Mouse (Mus musculus): Measurements from ENCODE around the gene A030003K21Rik. TPM values are rescaled to one million over a fixed set of nuclear protein-coding genes. Genes with fewer than 3 reads are reported as not detected.
"Not testable (repeated sequence)": the region's sequence is repeated elsewhere in the genome, so short reads cannot be mapped to it uniquely, and the experiment has no call there.

Gene A030003K21Rik
- polyA plus RNA-seq, 1 experiment, result not detected

DNA sequence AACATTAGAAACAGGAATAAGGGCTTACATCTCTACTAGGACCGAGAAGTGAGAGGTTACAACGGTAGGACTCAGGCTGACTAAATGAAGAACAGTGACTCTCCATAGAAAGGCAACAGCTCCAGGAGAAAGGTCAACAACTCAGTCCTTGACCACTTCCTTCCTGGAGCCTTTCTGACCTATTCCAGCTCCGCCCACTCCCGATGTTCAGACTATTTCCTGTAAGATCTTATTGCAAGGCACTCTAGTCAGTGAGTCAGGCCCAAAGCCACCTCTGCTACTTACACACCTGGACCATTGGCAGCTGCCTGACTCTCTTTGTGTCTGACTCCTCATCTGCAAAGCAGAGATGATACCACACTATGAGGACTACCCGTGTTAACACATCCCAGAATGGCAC is 32.6 kb upstream of the A030003K21Rik start:
- Histone ChIP-seq H3K4me1 (replicated peaks; ENCODE audit: control insufficient read depth, insufficient read depth, low read length) (peaks cover 8% of the 10 kb centered on the region), H3K36me3 (ENCODE audit: control insufficient read depth, insufficient read depth, low read length) (no peaks in the 10 kb centered on the region), H3K27ac (ENCODE audit: control insufficient read depth, insufficient read depth, low read length) (no peak overlapping the region), H3K4me3 (ENCODE audit: control insufficient read depth, insufficient read depth, low read length) (no peak overlapping the region), H3K27me3 (ENCODE audit: control insufficient read depth, insufficient read depth, low read length) (no peaks in the 10 kb centered on the region)
- no peak for TF ChIP-seq CTCF (IDR thresholded peaks at IDR 0.05; ENCODE audit: borderline replicate concordance, control insufficient read depth, extremely low read depth, insufficient read depth, low read length, poor library complexity)
- no peak for TF ChIP-seq POLR2A (IDR thresholded peaks at IDR 0.05; ENCODE audit: control insufficient read depth, extremely low read depth, insufficient read depth, low read length, poor library complexity)
- 53% methylated on average over 5 of the region's 5 CpGs for WGBS
- DNase-seq, result no peak

DNA sequence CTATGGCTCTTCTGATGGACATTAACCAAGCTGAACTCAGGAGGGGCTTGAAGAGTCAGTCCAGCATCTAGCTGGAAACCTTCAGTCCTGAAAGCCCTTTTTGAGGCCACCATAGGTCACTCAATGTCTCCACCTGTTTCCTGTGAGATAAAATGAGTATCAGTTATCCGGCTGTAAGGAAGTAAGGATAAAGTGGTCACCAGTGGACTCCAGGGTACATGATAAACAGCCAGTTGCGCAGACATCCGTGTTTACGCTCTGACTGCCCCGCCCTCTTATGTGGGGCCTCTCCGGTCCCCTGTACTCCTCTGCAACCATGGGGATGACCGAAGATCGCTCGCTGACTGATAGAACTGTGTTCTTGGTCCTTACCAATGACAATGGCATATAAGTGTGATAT is 31.2 kb upstream of the A030003K21Rik start:
- Histone ChIP-seq H3K4me3 (ENCODE audit: control insufficient read depth, insufficient read depth, low read length) (no peak overlapping the region), H3K27ac (ENCODE audit: control insufficient read depth, insufficient read depth, low read length) (peak overlapping the region; percentile 43; the same call in 1 of the 2 replicates), H3K27me3 (ENCODE audit: control insufficient read depth, insufficient read depth, low read length) (no peaks in the 10 kb centered on the region), H3K4me1 (replicated peaks; ENCODE audit: control insufficient read depth, insufficient read depth, low read length) (peaks cover 8% of the 10 kb centered on the region), H3K36me3 (ENCODE audit: control insufficient read depth, insufficient read depth, low read length) (no peaks in the 10 kb centered on the region)
- 74% methylated on average over 9 of the region's 9 CpGs for WGBS
- no peak for DNase-seq
- no peak for TF ChIP-seq POLR2A (IDR thresholded peaks at IDR 0.05; ENCODE audit: control insufficient read depth, extremely low read depth, insufficient read depth, low read length, poor library complexity)
- TF ChIP-seq CTCF (IDR thresholded peaks at IDR 0.05; ENCODE audit: borderline replicate concordance, control insufficient read depth, extremely low read depth, insufficient read depth, low read length, poor library complexity), result no peak

DNA sequence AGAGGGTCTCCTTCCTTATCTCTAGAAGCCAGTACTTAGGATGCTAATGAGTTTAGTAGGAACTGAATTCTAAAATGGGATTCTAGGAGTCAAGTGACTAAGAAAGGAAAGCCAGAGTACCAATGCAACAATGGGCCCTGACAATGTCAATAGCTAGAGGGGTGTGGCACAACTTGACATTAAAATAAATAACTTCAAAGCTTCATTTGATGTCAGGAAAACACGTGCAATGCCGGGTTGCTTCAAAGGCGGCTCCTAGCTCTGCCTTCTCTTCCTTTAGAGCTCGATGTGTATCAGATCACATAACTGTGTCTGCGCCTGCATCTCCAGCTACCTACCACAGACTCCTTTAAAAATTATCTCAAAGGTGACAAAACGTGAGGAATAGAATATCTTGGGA is 30.7 kb upstream of the A030003K21Rik start:
- Histone ChIP-seq H3K4me3 (ENCODE audit: control insufficient read depth, insufficient read depth, low read length) (no peak overlapping the region), H3K27ac (ENCODE audit: control insufficient read depth, insufficient read depth, low read length) (no peak overlapping the region), H3K27me3 (ENCODE audit: control insufficient read depth, insufficient read depth, low read length) (no peaks in the 10 kb centered on the region), H3K36me3 (ENCODE audit: control insufficient read depth, insufficient read depth, low read length) (no peaks in the 10 kb centered on the region), H3K4me1 (replicated peaks; ENCODE audit: control insufficient read depth, insufficient read depth, low read length) (peaks cover 8% of the 10 kb centered on the region)
- WGBS, result 26% methylated on average over 6 of the region's 6 CpGs
- TF ChIP-seq CTCF (IDR thresholded peaks at IDR 0.05; ENCODE audit: borderline replicate concordance, control insufficient read depth, extremely low read depth, insufficient read depth, low read length, poor library complexity) (no peak), POLR2A (IDR thresholded peaks at IDR 0.05; ENCODE audit: control insufficient read depth, extremely low read depth, insufficient read depth, low read length, poor library complexity) (no peak)
- no peak for DNase-seq

DNA sequence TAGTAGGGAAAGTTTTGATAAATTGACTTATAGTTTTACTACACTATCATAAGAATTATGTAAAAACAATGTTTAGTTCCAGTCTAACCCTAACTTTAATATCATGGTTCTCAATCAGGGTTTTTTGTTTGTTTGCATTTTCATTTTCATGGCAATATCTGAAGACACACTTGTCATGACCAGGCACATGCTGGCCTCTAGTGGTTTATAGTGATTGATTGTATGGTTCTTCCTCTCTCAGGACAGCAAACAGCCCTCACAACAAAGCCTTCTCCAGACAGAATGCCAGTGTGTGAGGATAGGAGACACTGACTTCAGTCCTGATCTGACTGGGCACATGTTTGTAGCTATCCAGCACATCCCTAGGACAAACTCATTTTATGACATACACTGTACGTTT is 30.1 kb upstream of the A030003K21Rik start:
- no peak for DNase-seq
- no peak for TF ChIP-seq CTCF (IDR thresholded peaks at IDR 0.05; ENCODE audit: borderline replicate concordance, control insufficient read depth, extremely low read depth, insufficient read depth, low read length, poor library complexity)
- no peak for TF ChIP-seq POLR2A (IDR thresholded peaks at IDR 0.05; ENCODE audit: control insufficient read depth, extremely low read depth, insufficient read depth, low read length, poor library complexity)
- Histone ChIP-seq H3K4me1 (replicated peaks; ENCODE audit: control insufficient read depth, insufficient read depth, low read length) (peaks cover 8% of the 10 kb centered on the region), H3K27me3 (ENCODE audit: control insufficient read depth, insufficient read depth, low read length) (no peaks in the 10 kb centered on the region), H3K27ac (ENCODE audit: control insufficient read depth, insufficient read depth, low read length) (no peak overlapping the region), H3K36me3 (ENCODE audit: control insufficient read depth, insufficient read depth, low read length) (no peaks in the 10 kb centered on the region), H3K4me3 (ENCODE audit: control insufficient read depth, insufficient read depth, low read length) (no peak overlapping the region)
- 97% methylated on average over 1 of the region's 1 CpGs for WGBS

DNA sequence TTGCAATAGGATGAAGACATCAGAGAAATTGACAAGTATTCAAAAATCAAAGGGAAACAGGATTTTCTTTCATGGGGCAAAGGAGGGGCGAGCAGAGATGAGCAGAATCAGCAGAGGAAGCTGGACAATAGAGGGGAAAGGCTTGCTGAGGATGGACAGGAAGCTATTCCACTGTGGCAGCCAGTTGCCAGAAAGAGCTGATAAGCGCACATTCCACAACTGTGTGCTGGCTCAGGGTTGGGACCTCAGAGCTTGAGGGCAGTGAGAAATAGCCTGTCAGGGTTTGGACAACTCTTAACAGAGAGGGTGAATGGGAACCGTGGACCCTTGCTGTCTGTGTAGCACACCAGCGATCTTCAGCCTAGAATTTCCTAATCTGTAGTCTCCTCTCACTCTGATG is 28.9 kb upstream of the A030003K21Rik start:
- H3K36me3 ChIP-seq (ENCODE audit: control insufficient read depth, insufficient read depth, low read length), result no peaks in the 10 kb centered on the region
- H3K4me1 ChIP-seq (replicated peaks; ENCODE audit: control insufficient read depth, insufficient read depth, low read length), result peaks cover 8% of the 10 kb centered on the region
- H3K27me3 ChIP-seq (ENCODE audit: control insufficient read depth, insufficient read depth, low read length), result no peaks in the 10 kb centered on the region
- no peak overlapping the region for H3K27ac ChIP-seq (ENCODE audit: control insufficient read depth, insufficient read depth, low read length)
- DNase-seq, result no peak
- no peak overlapping the region for H3K4me3 ChIP-seq (ENCODE audit: control insufficient read depth, insufficient read depth, low read length)
- 60% methylated on average over 4 of the region's 4 CpGs for WGBS
- no peak for TF ChIP-seq POLR2A (IDR thresholded peaks at IDR 0.05; ENCODE audit: control insufficient read depth, extremely low read depth, insufficient read depth, low read length, poor library complexity)
- TF ChIP-seq CTCF (IDR thresholded peaks at IDR 0.05; ENCODE audit: borderline replicate concordance, control insufficient read depth, extremely low read depth, insufficient read depth, low read length, poor library complexity), result no peak

DNA sequence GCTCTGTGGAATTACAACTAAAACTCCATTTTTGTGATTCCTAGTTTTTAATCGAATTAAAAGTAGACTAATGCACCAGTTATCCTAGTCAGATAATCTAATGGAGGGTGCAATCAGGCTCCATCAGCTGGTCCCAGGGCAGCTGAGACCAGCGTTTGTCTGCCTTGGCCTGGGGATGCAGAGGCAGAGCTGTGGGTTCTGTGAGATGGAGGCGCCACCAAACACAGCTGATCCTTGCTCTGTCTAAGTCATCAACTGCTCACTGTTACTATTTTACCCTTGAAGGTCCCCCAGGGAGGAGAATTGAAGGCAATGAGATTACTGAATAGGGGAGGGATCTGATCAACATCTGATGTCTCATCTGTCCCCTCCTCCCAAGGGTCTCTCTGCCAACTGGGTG is 23.2 kb upstream of the A030003K21Rik start:
- no peak overlapping the region for H3K4me3 ChIP-seq (ENCODE audit: control insufficient read depth, insufficient read depth, low read length)
- H3K36me3 ChIP-seq (ENCODE audit: control insufficient read depth, insufficient read depth, low read length), result no peaks in the 10 kb centered on the region
- H3K27me3 ChIP-seq (ENCODE audit: control insufficient read depth, insufficient read depth, low read length), result no peaks in the 10 kb centered on the region
- no peaks in the 10 kb centered on the region for H3K4me1 ChIP-seq (replicated peaks; ENCODE audit: control insufficient read depth, insufficient read depth, low read length)
- no peak overlapping the region for H3K27ac ChIP-seq (ENCODE audit: control insufficient read depth, insufficient read depth, low read length)
- WGBS, result 82% methylated on average over 3 of the region's 3 CpGs
- DNase-seq, result no peak
- TF ChIP-seq POLR2A (IDR thresholded peaks at IDR 0.05; ENCODE audit: control insufficient read depth, extremely low read depth, insufficient read depth, low read length, poor library complexity), result no peak
- no peak for TF ChIP-seq CTCF (IDR thresholded peaks at IDR 0.05; ENCODE audit: borderline replicate concordance, control insufficient read depth, extremely low read depth, insufficient read depth, low read length, poor library complexity)

DNA sequence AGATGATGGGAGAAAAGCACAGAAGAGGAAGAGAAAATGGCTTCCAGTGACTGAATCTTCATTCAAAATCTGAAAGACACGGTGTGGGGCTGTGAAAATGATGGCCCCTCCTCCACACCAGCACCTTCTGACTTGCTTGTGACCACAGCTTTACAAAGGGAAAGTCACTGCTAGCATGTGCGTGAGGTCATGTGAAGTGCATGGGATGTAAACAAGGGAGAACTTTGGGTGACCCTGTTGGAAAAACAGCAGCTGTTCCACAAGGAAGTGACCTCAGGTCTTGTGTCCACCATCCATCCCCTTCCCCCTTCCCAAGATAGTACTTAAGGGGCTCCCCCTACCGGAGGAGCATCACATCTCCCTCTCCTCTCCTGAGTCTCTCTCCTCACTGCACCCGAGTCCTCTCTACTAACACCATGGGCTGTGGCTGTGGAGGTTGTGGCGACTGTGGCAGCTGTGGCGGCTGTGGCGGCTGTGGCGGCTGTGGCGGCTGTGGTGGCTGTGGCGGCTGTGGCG is 16.7 kb upstream of the A030003K21Rik start, which contains the start of gene Gm47955:
Gm47955 (plus strand) TSS at position 417 of the 516 bp plus-strand sequence.
- no peaks in the 10 kb centered on the region for H3K36me3 ChIP-seq (ENCODE audit: control insufficient read depth, insufficient read depth, low read length)
- 93% methylated on average over 11 of the region's 11 CpGs for WGBS
- no peak within 1 kb of the TSS for H3K4me3 ChIP-seq (ENCODE audit: control insufficient read depth, insufficient read depth, low read length)
- no peaks in the 10 kb centered on the region for H3K27me3 ChIP-seq (ENCODE audit: control insufficient read depth, insufficient read depth, low read length)
- no peak for TF ChIP-seq POLR2A (IDR thresholded peaks at IDR 0.05; ENCODE audit: control insufficient read depth, extremely low read depth, insufficient read depth, low read length, poor library complexity)
- no peak for TF ChIP-seq CTCF (IDR thresholded peaks at IDR 0.05; ENCODE audit: borderline replicate concordance, control insufficient read depth, extremely low read depth, insufficient read depth, low read length, poor library complexity)
- H3K4me1 ChIP-seq (replicated peaks; ENCODE audit: control insufficient read depth, insufficient read depth, low read length), result no peaks in the 10 kb centered on the region
- no peak for DNase-seq
- no peak within 1 kb of the TSS for H3K27ac ChIP-seq (ENCODE audit: control insufficient read depth, insufficient read depth, low read length)

DNA sequence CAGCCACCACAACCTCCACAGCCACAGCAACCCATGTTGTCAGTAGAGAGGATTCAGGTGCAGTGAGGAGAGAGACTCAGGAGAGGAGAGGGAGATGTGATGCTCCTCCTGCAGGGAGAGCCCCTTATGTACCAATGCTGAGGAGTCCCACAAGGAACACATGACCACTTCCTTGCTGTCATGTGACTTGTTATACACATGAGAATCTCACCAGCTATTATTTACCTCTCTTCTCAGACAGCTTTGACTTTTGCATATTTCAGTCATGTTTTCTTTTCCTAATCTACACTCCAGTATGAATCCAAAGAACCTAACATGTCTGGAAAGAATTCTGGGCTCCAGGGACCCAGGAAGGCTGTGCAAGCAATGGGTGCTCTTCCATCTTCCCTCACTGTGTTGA is 12.7 kb upstream of the A030003K21Rik start, which contains the start of gene Gm7544:
Gm7544 (minus strand) TSS at position 101 of the 400 bp plus-strand sequence.
- H3K27ac ChIP-seq (ENCODE audit: control insufficient read depth, insufficient read depth, low read length); DNase-seq; H3K36me3 ChIP-seq (ENCODE audit: control insufficient read depth, insufficient read depth, low read length); H3K27me3 ChIP-seq (ENCODE audit: control insufficient read depth, insufficient read depth, low read length); H3K4me1 ChIP-seq (replicated peaks; ENCODE audit: control insufficient read depth, insufficient read depth, low read length); H3K4me3 ChIP-seq (ENCODE audit: control insufficient read depth, insufficient read depth, low read length): not testable (repeated sequence)

All from thymus, adult 2 months (tissue).